Mouse (Mus musculus) liver, adult 2 months (tissue): ENCODE data around the gene Cfap54. TPM values are rescaled to one million over a fixed set of nuclear protein-coding genes. Genes with fewer than 3 reads are reported as not detected.

ENCODE experiments used
- DNase-seq: peaks from one replicate; pipeline ENCODE4 v3.0.0-alpha.2; 2011; ENCODE audit warnings: low read depth, low spot score; ENCODE audit errors: extremely low read depth
- H3K27ac ChIP-seq: fragments of 200-500 bp; replicated peaks from 2 replicates; pipeline ENCODE4 v1.5.1; 2012; ENCODE audit warnings: low read depth, mild to moderate bottlenecking, control low read depth, inconsistent platforms, low read length; ENCODE audit not compliant: insufficient read depth
- H3K27me3 ChIP-seq: fragments of 200-500 bp; 2 replicates; pipeline ENCODE4 v1.6.1; 2012; ENCODE audit warnings: mild to moderate bottlenecking, moderate library complexity, low read length, inconsistent platforms; ENCODE audit not compliant: control insufficient read depth, insufficient read depth
- H3K36me3 ChIP-seq: fragments of 200-500 bp; 2 replicates; pipeline ENCODE4 v1.6.1; 2012; ENCODE audit warnings: low read length, inconsistent platforms; ENCODE audit not compliant: control insufficient read depth, insufficient read depth
- H3K4me1 ChIP-seq: fragments of 200-500 bp; 2 replicates; pipeline ENCODE4 v1.6.1; 2011; ENCODE audit warnings: low read length; ENCODE audit not compliant: control insufficient read depth, insufficient read depth
- H3K4me3 ChIP-seq: fragments of 200-500 bp; 2 replicates; pipeline ENCODE4 v1.5.1; 2011; ENCODE audit warnings: low read depth, mild to moderate bottlenecking, control low read depth, low read length, moderate library complexity; ENCODE audit not compliant: insufficient read depth
- H3K79me2 ChIP-seq: fragments of 200-500 bp; 2 replicates; pipeline ENCODE4 v1.6.1; 2012; ENCODE audit warnings: inconsistent platforms, mild to moderate bottlenecking, low read length, moderate library complexity; ENCODE audit not compliant: control insufficient read depth, insufficient read depth
- H3K9ac ChIP-seq: fragments of 200-500 bp; 2 replicates; pipeline ENCODE4 v1.6.1; 2012; ENCODE audit warnings: low read depth, mild to moderate bottlenecking, control low read depth, inconsistent platforms, low read length
- CTCF ChIP-seq: fragments of 200-500 bp; IDR thresholded peaks from 2 replicates; pipeline ENCODE4 v1.5.1; 2011; ENCODE audit warnings: low read depth, low read length, control low read depth
- POLR2A ChIP-seq: fragments of 200-500 bp; IDR thresholded peaks from 2 replicates; pipeline ENCODE4 v1.6.1; 2011; ENCODE audit warnings: low read length, control low read depth; ENCODE audit not compliant: insufficient read depth; ENCODE audit errors: extremely low read depth
- WGBS: fragments of 180-500 bp; shearing (Covaris S2); methylation state at CpG from one replicate; pipeline ENCODE4 v1.1.7; 2018; 5-methylcytosine and 5-hydroxymethylcytosine counted together
- polyA plus RNA-seq: library from polyadenylated mRNA; depleted of rRNA; stranded (reverse); fragments of >200 nt; gene quantifications from 2 replicates; pipeline ENCODE4 v1.2.3, GENCODE M21; 2012
- total RNA-seq: library from RNA; depleted of rRNA; stranded (reverse); fragments of >200 nt; gene quantifications from 2 replicates; pipeline ENCODE4 v1.2.3, GENCODE M21; 2014

Cfap54 gene
- total and polyA plus RNA-seq, 2 experiments, result 0.27 to 0.65 TPM

GRCm38 (mm10) chr10:93105358-93105757 lies 23.9 kb upstream of the Cfap54 start:
- H3K27me3 ChIP-seq, result no peaks in the 10 kb centered on the region
- no peak overlapping the region for H3K4me3 ChIP-seq
- DNase-seq, result no peak
- no peak overlapping the region for H3K9ac ChIP-seq
- no peaks in the 10 kb centered on the region for H3K36me3 ChIP-seq
- no peaks in the 10 kb centered on the region for H3K79me2 ChIP-seq
- no peaks in the 10 kb centered on the region for H3K4me1 ChIP-seq
- no peak overlapping the region for H3K27ac ChIP-seq
- TF ChIP-seq CTCF (no peak), POLR2A (no peak)
- WGBS, result 88% methylated on average over 7 of the region's 7 CpGs

- no peaks in the 10 kb centered on the region for H3K36me3 ChIP-seq
- no peaks in the 10 kb centered on the region for H3K4me1 ChIP-seq
- TF ChIP-seq CTCF (no peak), POLR2A (no peak)
- DNase-seq, result no peak
- WGBS, result 84% methylated on average over 6 of the region's 6 CpGs
- H3K79me2 ChIP-seq, result no peaks in the 10 kb centered on the region
- no peak overlapping the region for H3K4me3 ChIP-seq
- H3K27ac ChIP-seq, result no peak overlapping the region
- no peak overlapping the region for H3K9ac ChIP-seq
- H3K27me3 ChIP-seq, result no peaks in the 10 kb centered on the region
Observed at GRCm38 (mm10) chr10:93104357-93104756, 22.9 kb upstream of the Cfap54 start.

- Histone ChIP-seq H3K4me1 (no peaks in the 10 kb centered on the region), H3K9ac (no peak overlapping the region), H3K27ac (no peak overlapping the region), H3K4me3 (no peak overlapping the region), H3K79me2 (no peaks in the 10 kb centered on the region), H3K36me3 (no peaks in the 10 kb centered on the region), H3K27me3 (no peaks in the 10 kb centered on the region)
- DNase-seq, result peak; percentile 69
- WGBS, result 45% methylated on average over 11 of the region's 11 CpGs
- TF ChIP-seq CTCF, result no peak
Observed at GRCm38 (mm10) chr10:93103676-93104075, 22.3 kb upstream of the Cfap54 start.

- Histone ChIP-seq H3K27ac (no peak overlapping the region), H3K9ac (no peak overlapping the region), H3K4me3 (no peak overlapping the region), H3K27me3 (no peaks in the 10 kb centered on the region), H3K79me2 (no peaks in the 10 kb centered on the region), H3K36me3 (no peaks in the 10 kb centered on the region), H3K4me1 (no peaks in the 10 kb centered on the region)
- DNase-seq, result peak; percentile 79
- TF ChIP-seq POLR2A (no peak), CTCF (no peak)
- WGBS, result 33% methylated on average over 5 of the region's 5 CpGs
Observed at GRCm38 (mm10) chr10:93102321-93102720, 20.9 kb upstream of the Cfap54 start.

- no peak for DNase-seq
Observed at GRCm38 (mm10) chr10:93098211-93098805, 16.9 kb upstream of the Cfap54 start.

GRCm38 (mm10) chr10:93097439-93097838 lies 16.0 kb upstream of the Cfap54 start:
- DNase-seq, result no peak
- WGBS, result 96% methylated on average over 7 of the region's 7 CpGs
- H3K9ac ChIP-seq, result no peak overlapping the region

More at GRCm38 (mm10) chr10:93098211-93098805, 16.9 kb upstream of the Cfap54 start:
- Histone ChIP-seq H3K79me2 (no peaks in the 10 kb centered on the region), H3K27me3 (no peaks in the 10 kb centered on the region), H3K4me3 (no peak overlapping the region), H3K36me3 (no peaks in the 10 kb centered on the region), H3K27ac (no peak overlapping the region), H3K4me1 (peaks cover 5% of the 10 kb centered on the region; the same call in 1 of the 2 replicates), H3K9ac (no peak overlapping the region)
- WGBS, result 74% methylated on average over 7 of the region's 7 CpGs
- no peak for TF ChIP-seq POLR2A
- no peak for TF ChIP-seq CTCF

More at GRCm38 (mm10) chr10:93097439-93097838, 16.0 kb upstream of the Cfap54 start:
- H3K4me3 ChIP-seq, result no peak overlapping the region
- H3K27me3 ChIP-seq, result no peaks in the 10 kb centered on the region
- H3K4me1 ChIP-seq, result peaks cover 5% of the 10 kb centered on the region; the same call in 1 of the 2 replicates
- H3K27ac ChIP-seq, result no peak overlapping the region
- no peaks in the 10 kb centered on the region for H3K36me3 ChIP-seq
- TF ChIP-seq CTCF, result no peak
- no peak for TF ChIP-seq POLR2A
- no peaks in the 10 kb centered on the region for H3K79me2 ChIP-seq
